Mouse (Mus musculus): ENCODE measurements around the gene Rflnb.
"Not testable (repeated sequence)": the region's sequence is repeated elsewhere in the genome, so short reads cannot be mapped to it uniquely, and the experiment has no call there.

DNA sequence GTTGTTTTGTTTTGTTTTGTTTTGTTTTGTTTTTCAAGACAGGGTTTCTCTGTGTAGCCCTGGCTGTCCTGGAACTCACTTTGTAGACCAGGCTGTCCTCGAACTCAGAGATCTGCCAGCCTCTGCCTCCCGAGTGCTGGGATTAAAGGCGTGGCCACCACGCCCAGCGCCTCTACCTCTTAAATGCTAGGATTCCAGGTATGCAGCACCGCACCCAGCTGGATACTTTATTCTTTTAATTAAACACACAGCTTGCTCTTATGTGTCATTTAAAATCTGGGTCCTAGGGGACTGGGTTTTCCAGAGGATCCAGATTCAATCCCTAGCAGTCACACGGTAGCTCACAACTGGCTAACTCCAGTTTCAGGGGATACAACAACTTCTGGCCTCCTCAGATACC lies 23.3 kb downstream of the Rflnb start:
- not testable (repeated sequence) for TF ChIP-seq EP300, CTCF (IDR thresholded peaks at IDR 0.05; ENCODE audit: low read depth)
